Mouse (Mus musculus) T-cell, adult 2 months (primary cell): ENCODE data around the gene Zc3hc1.

ENCODE experiments used
- DNase-seq: peaks from one replicate; pipeline ENCODE4 v3.0.0; 2022; ENCODE audit warnings: low spot score

Zc3hc1 gene

DNA sequence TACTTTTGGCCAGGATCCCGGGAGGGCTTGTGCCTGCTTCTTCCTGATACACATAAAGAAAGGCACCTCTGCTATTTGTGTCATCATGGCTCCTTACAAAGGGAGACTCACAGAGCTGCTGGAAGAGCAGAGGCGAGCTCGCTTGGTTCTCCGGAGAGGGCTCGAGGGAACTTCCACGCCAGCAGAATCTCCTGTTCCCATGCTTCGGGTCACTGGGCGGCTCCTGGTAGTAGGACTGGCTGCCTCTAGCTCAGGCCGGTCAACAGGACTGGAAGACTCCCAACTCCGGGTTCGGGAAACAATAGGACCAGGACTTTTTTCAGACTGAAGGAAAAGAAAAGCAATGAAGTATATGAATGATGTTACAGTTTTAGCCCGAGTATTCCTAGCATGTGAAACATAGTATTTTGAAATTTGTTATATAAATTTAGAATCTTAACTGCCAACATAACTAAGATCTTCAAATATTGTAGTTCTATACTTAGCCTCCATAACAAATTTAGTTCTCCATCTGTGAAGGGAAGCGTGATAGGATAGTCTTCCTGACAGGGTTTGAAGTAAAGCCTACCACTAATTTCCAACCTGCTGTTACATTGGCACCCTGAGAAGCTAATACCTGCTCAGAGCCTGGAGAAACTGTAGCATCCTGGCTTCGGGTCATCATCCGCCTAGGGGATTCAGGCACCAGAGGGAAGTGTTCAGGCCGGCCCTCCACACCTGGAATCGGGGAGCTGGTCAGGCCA, 18.0 kb downstream of the Zc3hc1 start:
- DNase-seq = no peak

DNA sequence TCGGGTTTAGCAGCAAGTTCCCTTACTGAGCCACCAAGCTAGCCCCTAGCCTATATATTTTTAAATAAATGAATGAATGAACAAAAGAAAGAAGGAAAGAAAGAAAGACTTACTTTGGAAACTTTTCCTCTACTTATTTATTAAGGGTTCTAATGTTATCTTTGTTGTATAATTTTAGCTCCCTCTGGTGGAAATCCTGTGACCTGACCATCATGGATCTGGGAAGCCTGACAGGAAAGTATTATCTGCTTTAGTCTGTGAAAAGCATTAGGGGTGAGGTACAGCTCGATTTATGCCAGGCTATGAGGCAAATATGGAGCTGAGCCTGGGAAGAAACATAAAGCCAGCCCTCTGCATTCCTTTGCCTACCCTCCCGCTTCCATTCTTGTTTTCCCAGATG, 21.5 kb downstream of the Zc3hc1 start:
- DNase-seq = no peak

DNA sequence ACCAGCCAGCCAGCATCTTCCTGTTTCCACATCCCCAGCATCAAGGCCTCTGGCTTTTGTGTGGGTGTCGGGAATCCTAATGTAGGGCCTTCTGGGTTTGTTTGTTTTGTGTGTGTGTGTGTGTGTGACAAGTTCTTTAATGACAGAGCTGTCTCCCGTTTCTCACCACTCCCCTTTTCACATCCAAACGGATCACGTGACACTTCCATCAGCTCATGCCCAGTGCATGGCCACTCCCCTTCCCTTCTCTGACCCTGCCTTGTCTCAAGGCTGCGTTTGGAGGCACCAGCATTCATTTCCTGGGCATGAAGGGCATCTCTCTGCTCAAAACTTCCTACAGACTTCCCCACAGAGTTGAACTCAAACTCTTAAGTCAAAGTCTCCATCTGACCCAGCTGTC, 27.0 kb downstream of the Zc3hc1 start:
- DNase-seq = no peak

DNA sequence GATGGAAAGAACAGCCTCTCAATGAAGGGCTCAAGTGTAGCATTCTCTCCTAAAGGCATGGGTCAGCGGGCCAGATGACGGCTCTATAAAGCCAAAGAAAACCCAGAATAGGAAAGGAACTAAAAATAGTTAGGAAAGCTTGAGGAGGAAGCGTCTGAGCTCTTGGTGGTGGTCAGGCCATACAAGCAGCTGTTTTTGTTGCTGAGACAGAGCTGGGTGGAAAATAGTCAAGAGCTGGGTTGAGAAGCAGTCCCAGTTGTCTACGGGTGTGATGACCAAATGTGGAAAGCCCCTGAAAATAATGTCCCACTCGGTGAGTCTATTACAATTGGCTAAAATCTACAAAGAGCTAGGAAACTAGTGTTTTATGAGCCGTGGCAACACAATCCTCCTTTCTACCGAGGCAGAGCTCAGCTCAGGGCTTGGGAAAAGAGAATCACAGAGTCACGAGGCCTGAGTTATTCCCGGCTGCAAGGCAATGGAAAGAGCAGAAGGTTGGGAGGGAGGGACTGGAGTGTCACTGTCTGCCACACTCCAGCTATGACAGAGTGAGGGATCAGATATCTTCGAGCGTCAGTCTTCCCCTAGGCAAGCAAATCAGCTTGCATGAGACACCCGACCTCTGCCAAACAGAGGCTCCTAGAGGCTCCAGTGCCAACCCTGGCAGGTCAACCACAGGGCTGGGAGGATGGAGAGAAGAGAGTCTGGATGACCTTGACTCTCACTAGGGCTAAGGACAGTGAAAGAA, 30.9 kb downstream of the Zc3hc1 start:
- no peak for DNase-seq

DNA sequence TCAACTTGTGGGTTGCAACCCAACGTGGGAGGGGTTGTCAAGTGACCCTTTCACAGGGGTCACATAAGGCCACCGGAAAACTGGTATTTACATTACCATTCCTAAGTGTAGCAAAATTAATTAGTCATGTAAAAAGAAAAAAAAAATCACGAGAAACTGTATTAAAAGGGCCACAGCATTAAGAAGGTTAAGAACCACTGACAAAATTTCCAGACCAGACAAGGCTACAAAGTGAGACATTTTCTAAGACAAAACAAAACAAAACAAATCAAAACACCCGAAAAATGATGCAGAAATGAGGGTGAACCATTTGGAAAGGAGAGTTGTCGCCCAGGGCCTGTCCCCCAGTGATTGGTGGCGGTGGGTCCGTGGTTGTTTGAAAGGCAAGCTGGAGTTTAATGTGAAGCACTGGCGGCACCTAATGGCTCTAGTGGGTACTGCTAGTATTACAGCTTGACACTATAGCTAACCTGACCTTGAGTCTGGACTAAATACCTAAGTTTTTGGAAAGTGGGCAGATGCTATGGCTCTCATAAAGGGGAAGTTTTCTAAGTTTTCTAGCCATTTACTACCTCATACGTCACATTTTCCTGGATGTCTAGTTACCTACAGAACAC, 33.2 kb downstream of the Zc3hc1 start:
- peak; percentile 84 for DNase-seq

DNA sequence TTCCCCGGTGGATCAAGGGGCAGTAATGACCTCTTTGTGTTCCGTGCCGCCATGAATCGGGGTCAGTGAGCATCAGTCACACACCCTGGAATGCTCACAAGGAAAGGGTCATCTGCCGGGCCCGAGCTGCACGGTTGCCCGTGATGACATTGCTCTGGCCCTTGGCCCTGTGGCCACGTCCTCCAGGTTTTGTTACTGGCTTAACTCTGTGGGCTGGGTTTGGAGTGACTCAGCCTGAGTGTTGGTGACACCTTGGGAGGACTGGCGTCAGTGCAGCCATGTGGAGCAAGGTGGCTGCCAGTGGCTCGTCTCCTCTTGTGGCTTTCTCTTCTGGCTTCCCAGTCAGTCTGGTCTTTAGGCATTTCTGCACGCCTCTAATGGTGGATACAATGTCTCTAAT, 34.1 kb downstream of the Zc3hc1 start:
- DNase-seq = no peak

DNA sequence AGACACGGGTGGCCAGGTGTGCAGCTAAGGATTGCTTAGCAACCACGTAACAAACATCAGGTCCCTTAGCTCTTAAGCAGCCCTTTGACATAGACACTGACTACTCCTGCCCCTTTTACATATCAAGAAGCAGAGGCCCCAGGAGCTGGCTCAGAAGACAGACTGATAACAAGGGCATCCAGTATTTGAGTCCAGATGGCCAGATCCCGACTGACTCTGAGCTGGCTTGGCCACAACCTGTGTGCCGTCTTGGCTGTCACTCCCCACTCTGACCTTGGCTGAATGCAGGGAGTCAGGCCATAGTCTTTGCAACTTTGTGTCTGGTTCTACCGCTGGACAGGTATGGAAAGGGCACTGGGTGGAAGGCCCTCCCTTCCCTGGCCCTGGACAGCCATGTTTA, 34.7 kb downstream of the Zc3hc1 start:
- peak; percentile 36 for DNase-seq

DNA sequence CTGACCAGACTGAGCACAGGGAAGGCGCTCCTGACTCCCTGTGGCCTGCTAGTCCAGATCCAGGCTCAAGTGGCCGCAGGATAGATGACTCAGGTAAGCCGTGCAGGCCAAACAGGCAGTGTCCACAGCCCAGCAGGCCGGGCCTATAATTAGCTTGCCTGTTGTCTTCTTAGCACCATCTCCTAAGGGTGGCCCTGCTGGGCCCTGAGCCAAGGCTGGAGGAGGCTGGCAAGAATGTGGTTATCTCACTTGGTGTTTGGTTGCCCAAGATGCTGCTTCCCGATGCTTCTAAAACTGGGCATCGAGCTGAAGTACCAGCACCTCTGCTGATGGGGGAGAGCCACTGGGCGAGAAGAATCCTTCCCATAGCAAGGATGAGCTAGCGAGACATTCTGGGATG, 35.1 kb downstream of the Zc3hc1 start:
- DNase-seq = no peak

DNA sequence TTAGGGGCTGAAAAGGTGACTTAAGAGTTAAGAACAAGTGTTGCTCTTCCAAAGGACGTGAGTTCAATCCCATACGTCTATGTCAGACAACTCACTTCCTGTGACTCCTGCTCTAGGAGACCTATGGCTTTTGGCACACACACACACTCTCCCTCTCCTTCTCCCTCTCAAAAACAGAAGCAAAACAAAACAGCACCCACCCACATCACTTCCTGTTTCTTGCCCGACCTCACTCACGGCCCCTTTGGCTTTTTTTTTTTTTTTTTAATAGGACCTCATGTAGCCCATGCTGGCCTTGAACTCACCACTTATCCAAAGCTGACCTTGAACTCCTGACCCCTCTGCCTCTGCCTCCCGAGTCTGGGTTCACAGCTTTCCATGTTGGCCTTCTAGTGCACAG, 36.1 kb downstream of the Zc3hc1 start:
- DNase-seq = peak; percentile 71

DNA sequence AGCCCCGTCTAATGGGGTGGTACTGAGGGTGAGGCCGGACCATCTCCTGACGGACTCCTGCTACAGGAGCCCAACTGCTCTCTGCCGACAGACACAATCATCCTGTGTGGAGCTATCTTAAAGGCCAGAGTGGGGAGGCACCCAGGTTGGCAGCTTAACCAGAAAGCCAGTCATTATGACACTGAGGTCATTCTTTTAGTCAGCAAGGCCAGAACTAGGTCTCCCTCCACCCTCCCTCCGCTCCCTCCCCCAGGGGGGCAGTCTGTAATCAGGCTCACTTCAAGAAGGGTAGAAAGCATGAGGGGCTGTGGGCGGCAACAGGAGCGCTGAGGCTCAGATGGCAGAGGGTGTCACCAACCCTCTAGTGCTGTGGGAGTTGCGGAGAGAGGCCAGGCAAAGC, 37.2 kb downstream of the Zc3hc1 start:
- DNase-seq = no peak

DNA sequence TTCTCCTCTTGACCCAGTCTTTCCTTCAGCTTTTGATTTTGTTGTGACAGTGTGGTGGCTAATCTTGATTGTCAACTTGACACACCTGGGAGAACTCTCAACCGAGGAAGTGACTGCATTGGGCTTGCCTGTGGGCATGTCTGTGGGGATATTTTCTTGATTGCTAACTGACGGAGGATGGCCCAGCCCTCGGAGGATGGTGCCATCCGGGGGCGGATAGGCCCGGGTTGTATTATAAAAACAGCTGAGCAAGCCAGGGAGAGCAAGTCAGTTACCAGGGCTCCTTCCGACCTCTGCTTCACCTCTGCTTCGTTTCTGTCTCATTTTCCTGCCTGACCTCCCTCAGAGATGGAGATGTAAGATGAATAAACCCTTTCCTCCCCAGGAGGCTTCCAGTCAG, 38.1 kb downstream of the Zc3hc1 start:
- DNase-seq = peak; percentile 69

DNA sequence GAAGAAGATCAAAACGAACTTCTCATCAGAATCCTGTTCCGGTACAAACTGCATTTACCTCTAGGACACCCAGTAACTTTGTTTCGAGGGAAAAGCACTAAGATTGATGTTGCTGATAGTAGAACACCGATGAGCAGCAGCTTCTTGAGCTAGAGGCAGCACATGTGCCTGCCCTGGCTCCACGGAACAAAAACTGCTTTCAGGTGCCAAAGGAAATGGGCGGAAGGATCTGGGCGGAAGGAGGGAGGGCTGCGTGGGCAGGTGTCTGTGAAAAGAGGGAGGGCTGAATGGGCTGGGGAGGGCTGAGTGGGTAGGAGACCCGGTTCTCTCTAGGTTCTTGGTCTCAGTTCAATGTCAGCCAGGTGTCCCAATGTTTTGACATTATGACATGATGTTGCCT, 39.5 kb downstream of the Zc3hc1 start:
- DNase-seq = peak; percentile 81

DNA sequence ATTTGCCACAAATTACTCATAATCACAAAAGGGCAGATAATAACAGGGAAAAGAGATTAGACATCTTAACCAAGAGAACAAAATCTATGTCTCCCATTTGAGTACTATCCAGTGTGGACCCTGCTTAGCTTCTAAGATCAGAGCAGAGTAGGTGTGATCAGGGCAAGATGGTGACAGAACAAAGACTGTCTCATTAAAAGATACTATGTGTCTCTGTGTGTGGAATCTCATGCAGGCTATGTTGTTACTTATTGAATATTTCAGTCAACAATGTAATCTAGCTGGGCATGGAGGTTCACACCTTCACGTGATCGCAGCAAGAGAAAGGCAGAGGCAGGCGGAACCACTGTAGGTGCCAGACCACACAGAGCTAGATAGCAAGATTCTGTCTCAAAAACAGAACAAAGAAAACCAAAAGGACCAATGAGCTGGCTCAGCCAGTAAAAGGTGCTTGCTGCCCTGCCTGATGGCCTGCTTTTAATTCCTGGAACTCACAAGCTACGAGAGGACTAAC, 43.5 kb downstream of the Zc3hc1 start:
- DNase-seq = no peak

DNA sequence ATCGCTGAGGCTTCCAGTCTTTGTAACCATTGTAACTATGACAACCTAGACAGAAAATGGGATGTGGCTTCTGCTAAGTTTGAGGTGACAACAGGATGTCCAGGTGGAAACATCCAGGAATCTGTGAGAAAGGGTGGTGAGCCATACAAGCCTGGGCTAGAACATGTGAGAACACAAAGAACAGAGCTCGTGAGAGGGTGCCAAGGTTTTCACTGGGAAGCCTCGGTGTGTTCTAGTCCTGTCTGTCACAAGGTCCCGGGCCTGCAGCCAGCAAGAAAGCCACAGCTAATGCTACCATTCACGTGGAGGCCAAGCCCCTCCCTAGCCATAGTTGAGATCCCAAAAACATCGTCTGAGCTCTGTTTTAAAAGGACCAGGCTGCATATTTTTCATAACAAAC, 44.1 kb downstream of the Zc3hc1 start:
- DNase-seq = no peak

DNA sequence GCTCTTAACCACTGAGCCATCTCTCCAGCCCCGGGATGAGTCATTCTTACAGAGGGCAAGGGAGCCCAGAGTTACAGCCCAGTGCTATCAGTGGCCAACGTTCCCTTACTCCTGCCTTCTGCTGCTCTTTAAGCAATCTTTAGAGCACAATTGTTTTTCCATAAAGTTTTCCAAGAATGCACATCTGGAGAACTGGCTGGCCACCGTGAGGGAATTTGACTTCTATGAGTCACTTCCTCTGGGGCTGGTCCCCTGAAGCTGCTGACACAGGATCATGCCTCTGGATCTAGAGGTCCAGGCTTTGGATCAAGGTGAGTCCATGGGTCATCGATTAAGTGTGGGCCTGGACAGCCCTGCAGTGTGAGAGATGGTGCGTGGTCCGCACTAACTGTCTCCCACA, 46.8 kb downstream of the Zc3hc1 start:
- no peak for DNase-seq

DNA sequence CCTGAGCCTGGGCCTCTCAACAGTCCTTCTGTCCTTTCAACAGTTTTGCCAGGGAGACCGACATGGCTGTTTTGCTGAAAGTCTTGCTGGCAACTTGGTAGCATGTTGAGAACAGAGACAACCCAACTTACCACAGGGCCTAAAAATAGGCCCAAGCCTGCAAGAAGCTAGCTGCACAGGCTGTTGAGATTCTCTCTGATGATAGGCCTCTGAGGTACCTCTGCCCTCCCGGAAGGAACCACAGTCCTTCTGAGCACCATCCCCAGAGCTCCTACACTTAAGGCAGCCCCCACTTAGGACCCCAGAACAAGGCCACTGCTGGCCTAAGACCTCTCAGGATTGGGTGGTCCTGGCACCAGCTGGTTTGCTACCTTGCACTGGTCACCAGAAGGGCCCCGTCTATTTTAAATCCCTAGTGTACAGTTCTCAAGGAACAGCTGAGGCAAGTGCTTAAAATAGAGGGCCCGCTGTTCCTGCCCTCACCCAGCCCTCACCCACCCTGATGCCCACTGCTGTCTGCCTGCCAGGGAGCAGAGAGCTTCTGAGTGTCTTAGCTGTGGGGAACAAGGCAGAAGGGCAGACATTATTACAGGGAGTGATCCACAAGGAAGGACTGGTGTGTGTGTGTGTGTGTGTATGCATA, 50.5 kb downstream of the Zc3hc1 start:
- peak; percentile 53 for DNase-seq

DNA sequence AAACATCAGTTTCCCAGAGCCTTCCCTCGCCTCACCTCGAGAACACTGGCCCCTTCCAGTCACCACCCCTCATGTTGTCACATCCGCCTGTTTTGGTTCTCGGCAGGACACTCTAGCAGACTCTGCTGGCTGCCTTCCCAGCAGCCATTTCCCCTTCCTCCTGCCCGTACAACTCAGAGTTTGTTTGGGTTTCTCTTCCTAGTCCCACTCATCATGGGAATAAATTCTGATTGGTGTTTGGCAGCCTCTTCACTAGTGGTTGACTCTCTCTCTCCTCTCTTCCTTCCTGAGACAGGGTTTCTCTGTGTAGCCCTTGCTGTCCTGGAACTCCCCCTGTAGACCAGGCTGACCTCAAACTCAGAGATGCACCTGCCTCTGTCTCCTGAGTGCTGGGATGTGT, 53.9 kb downstream of the Zc3hc1 start:
- peak; percentile 85 for DNase-seq

DNA sequence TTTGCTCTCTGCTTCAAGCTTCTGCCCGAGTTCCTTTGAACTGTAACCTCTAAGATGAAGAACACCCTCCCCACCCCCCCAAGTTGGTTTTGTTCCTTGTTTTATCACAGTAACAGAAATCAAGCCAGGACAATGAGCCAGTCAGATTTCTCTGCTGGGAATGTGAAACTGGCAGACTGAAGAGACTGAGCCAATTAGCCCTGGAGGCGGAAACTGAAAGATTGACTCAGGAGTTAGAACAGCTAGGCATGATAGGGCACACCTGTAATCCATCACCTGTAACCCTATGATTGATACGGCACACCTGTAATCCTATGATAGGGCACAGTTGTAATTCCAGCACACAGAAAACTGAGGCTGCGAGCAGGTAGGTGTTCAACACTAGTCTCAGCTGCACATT, 58.6 kb downstream of the Zc3hc1 start:
- no peak for DNase-seq

DNA sequence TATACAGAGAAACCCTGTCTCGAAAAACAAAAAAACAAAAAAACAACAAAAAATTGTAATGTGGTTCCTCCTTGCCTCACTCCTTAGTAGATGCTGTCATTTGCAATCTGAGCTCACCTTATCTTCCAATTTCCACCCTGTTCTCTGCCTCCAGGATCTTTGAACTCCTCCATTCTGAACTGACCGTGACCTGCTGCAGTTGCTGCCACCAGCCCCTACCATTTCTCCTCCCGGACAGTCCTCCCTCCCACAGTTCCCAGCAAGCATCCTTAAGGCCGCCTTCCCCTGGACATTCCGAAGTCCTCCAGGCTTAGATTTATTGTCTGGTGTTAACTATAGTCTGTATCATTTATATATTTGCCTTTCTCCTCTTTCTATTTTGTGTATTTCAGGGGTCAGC, 60.1 kb downstream of the Zc3hc1 start:
- no peak for DNase-seq

DNA sequence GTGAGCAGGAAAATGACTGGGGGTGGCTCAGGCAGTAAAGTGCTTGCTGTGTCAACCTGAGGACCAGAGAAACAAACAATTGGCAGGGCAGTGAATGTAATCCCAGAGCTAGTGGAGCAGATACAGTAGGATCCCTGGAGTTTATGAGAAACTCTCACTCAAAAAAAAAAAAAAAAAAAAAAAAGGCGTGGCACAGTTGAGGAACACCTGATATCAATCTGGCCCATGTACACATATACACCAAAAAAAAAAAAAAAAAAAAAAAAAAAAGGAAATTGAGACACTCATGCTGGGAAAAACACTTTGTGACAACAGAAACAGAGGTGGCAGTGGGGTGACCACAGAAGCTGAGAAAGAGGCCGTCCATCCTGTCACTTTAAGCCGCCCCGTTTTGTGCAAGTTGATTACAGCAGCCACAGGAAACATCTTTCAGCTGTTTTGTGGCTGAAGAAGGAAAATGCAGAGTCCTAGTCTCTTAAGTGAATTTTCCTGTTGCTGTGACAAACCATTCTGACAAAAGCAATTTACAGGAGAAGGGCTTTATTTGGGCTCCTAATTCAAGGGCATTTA, 64.8 kb downstream of the Zc3hc1 start:
- peak; percentile 68 for DNase-seq

DNA sequence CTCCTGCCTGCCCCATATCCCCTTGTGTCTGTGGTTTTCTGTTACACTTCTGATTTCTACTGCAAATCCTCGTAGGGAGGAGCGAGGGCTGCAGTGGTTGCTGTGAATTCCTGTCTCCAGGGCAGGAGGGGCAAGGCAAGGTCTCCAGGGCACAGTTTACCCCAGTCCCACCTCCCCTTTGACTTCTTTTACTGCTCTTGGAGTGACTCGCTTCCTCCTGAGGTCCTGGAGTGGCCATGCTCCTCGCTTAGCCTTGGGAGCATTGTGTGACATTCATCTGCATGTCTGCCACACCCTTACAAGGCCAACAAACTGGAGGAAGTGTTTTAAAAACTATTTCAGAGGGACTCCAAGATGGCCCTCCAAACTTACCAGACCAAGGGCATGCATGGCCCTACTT, 69.8 kb downstream of the Zc3hc1 start:
- no peak for DNase-seq

DNA sequence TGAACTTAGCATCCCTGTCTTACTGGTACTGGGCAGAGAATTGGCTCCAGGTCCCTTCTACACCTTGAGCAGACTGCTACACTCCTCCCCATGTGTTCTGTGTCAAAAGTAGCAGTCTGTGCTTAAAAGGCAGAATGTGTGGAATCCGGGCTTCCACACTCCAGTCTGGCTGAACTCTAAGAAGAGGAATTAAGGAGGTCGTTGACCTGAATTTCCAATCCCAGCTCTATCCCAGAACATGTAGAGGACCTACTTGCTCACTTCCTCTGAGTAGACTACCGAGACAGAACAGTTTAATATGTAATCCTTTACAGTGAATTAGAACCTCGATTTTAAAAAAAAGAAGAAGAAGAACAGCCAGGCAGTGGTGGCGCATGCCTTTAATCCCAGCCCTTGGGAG, 71.6 kb downstream of the Zc3hc1 start:
- DNase-seq = no peak
